9 mouse cellular contexts compared by ENCODE assay signal in genomic region chr7:28418096-28418670, GRCm38 (mm10). TPM values are rescaled to one million over a fixed set of nuclear protein-coding genes. Genes with fewer than 3 reads are reported as not detected.
A peak's percentile ranks its signal among the peaks of the same experiment; 100 is the strongest.
DNase-seq lines count a peak whose midpoint lies in the region; ATAC-seq lines count a peak whose summit lies in the region.
"Had no signal": no experiment of that assay in that cellular context is flagged by ENCODE, and none has a peak within 500 bp of the region (broad histone marks: within the 10 kb centered on the region; RNA-seq: fewer than 3 reads in every experiment).

No protein-coding gene starts in this region.

- intact Hi-C loops in gastrocnemius, postnatal 14 days (cut with DNase I; ENCODE audit: low total_unique reads) = no loop called here

- peak; percentile 61 for DNase-seq in adrenal gland, adult 2 months
- no peak for DNase-seq in adrenal gland, postnatal 4 days (ENCODE audit: low spot score in 2 of 2)
- peak; percentile 94 for DNase-seq in 3T3-L1 (ENCODE audit: low read depth, low spot score)
- peak; percentile 78 for DNase-seq in gastrocnemius, postnatal 14 days
- peak; percentile 76 to 84 for DNase-seq in kidney, postnatal 36 days
- DNase-seq in cerebellum, adult 9-11 months = no peak
- no peak for DNase-seq in frontal cortex, postnatal 25 days (ENCODE audit: low spot score in 2 of 2)
- DNase-seq: liver, embryonic 13.5 days had no signal

- ATAC-seq in CD4-positive, CD25-positive, alpha-beta regulatory T cell, adult 4 months = no peak

RNA-seq across cellular contexts. Expression of gene Gmfg, which starts 19.1 kb away (rescaled TPM):
- total RNA-seq in adrenal gland, adult 2 months (2021) = 10 to 100 TPM in 1 of 2 experiments, 1 to 10 TPM in 1; 7.1 to 10.4 TPM
- 0.58 and 0.89 TPM in 2 replicates for polyA plus RNA-seq in adrenal gland, adult 2 months (2012; rRNA removed)
- total RNA-seq in adrenal gland, postnatal 4 days (2021) = 10 to 100 TPM; 17.1 to 21.0 TPM
- total RNA-seq in gastrocnemius, postnatal 14 days (2021) = 1 to 10 TPM; 5.3 to 5.9 TPM
- polyA plus RNA-seq in CD4-positive, CD25-positive, alpha-beta regulatory T cell, adult 4 months (2017; shearing (Covaris generic)) = 100 to 1,000 TPM; 406 to 454 TPM

RNA-seq across cellular contexts. Expression of gene Paf1, which starts 25.4 kb away (rescaled TPM):
- total RNA-seq in adrenal gland, adult 2 months (2021) = 100 to 1,000 TPM in 1 of 2 experiments, 10 to 100 TPM in 1; 73.4 to 104 TPM
- 323 and 399 TPM in 2 replicates for polyA plus RNA-seq in adrenal gland, adult 2 months (2012; rRNA removed)
- 10 to 100 TPM; 71.8 to 93.4 TPM for total RNA-seq in adrenal gland, postnatal 4 days (2021)
- 10 to 100 TPM; 32.9 to 34.8 TPM for total RNA-seq in gastrocnemius, postnatal 14 days (2021)
- polyA plus RNA-seq in CD4-positive, CD25-positive, alpha-beta regulatory T cell, adult 4 months (2017; shearing (Covaris generic)) = 10 to 100 TPM; 55.6 to 71.0 TPM

RNA-seq across cellular contexts. Expression of gene Med29, which starts 25.7 kb away (rescaled TPM):
- 10 to 100 TPM; 39.6 to 49.7 TPM for total RNA-seq in adrenal gland, adult 2 months (2021)
- polyA plus RNA-seq in adrenal gland, adult 2 months (2012; rRNA removed) = 72.1 and 88.5 TPM in 2 replicates
- 10 to 100 TPM; 24.2 to 26.1 TPM for total RNA-seq in adrenal gland, postnatal 4 days (2021)
- total RNA-seq in gastrocnemius, postnatal 14 days (2021) = 10 to 100 TPM; 20.7 to 20.9 TPM
- 10 to 100 TPM; 25.8 to 27.5 TPM for polyA plus RNA-seq in CD4-positive, CD25-positive, alpha-beta regulatory T cell, adult 4 months (2017; shearing (Covaris generic))

RNA-seq across cellular contexts. Expression of gene Lrfn1, which starts 33.6 kb away (rescaled TPM):
- 10 to 100 TPM; 12.9 to 25.4 TPM for total RNA-seq in adrenal gland, adult 2 months (2021)
- 33.6 and 37.1 TPM in 2 replicates for polyA plus RNA-seq in adrenal gland, adult 2 months (2012; rRNA removed)
- total RNA-seq in adrenal gland, postnatal 4 days (2021) = 10 to 100 TPM; 19.1 to 19.6 TPM
- 1 to 10 TPM; 1.2 to 1.4 TPM for total RNA-seq in gastrocnemius, postnatal 14 days (2021)
- polyA plus RNA-seq in CD4-positive, CD25-positive, alpha-beta regulatory T cell, adult 4 months (2017; shearing (Covaris generic)) = not detected

RNA-seq across cellular contexts. Expression of gene Zfp36, which starts 38.1 kb away (rescaled TPM):
- total RNA-seq in adrenal gland, adult 2 months (2021) = 10 to 100 TPM; 16.3 to 19.4 TPM
- polyA plus RNA-seq in adrenal gland, adult 2 months (2012; rRNA removed) = 25.9 and 32.3 TPM in 2 replicates
- total RNA-seq in adrenal gland, postnatal 4 days (2021) = 10 to 100 TPM; 12.0 to 13.3 TPM
- 10 to 100 TPM in 1 of 2 experiments, 1 to 10 TPM in 1; 5.9 to 11.6 TPM for total RNA-seq in gastrocnemius, postnatal 14 days (2021)
- 100 to 1,000 TPM; 156 to 341 TPM for polyA plus RNA-seq in CD4-positive, CD25-positive, alpha-beta regulatory T cell, adult 4 months (2017; shearing (Covaris generic))

Comparison
In these comparisons a context has a peak if more than half of its experiments do, and no peak if none do; other contexts are left out.
1. DNase-seq: peak in adrenal gland, adult 2 months (single experiment), 3T3-L1 (single experiment), gastrocnemius, postnatal 14 days (single experiment) and kidney, postnatal 36 days (2 of 2); none in adrenal gland, postnatal 4 days (0 of 2), cerebellum, adult 9-11 months (single experiment) and frontal cortex, postnatal 25 days (0 of 2).